Mouse (Mus musculus) B cell, adult 67 days (primary cell): Measurements from ENCODE around the gene Dennd2a. TPM values are rescaled to one million over a fixed set of nuclear protein-coding genes. Genes with fewer than 3 reads are reported as not detected.

ENCODE experiments used
- total RNA-seq, 2 experiments: library from RNA; stranded (reverse); gene quantifications; 4 replicates each; pipeline ENCODE4 v1.2.4; 2023

Dennd2a gene
- total RNA-seq: under 1 TPM; 0.47 to 0.67 TPM

DNA sequence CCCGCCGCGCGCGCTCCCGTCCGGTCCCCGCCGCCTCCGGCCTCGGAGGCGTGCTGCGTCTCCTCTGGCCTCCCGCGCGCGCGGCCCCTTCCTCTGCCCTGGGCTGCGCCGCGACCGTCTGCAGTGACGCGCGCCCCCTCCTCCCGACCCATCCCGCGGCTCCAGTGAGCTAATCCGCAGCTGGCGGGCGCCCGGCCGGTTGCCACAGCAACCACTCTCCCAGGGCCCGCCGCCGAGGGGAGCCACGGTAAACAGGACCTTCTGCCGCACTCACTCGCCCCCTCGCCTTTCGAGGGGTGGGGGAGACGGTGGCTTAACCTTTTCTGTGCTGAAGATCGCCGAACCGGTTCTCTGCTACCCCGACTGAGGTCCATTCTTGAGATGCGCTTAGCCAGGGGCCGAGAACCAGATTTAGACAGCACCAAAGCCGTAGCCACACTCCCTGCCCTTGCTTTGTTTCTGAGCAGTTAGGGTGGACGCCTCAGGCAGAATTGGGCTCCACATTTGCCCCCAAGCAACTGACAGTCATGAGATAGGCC lies at the start of gene Dennd2a:
TSS of gene Dennd2a (minus strand) at position 145 of the 539 bp plus-strand sequence.

DNA sequence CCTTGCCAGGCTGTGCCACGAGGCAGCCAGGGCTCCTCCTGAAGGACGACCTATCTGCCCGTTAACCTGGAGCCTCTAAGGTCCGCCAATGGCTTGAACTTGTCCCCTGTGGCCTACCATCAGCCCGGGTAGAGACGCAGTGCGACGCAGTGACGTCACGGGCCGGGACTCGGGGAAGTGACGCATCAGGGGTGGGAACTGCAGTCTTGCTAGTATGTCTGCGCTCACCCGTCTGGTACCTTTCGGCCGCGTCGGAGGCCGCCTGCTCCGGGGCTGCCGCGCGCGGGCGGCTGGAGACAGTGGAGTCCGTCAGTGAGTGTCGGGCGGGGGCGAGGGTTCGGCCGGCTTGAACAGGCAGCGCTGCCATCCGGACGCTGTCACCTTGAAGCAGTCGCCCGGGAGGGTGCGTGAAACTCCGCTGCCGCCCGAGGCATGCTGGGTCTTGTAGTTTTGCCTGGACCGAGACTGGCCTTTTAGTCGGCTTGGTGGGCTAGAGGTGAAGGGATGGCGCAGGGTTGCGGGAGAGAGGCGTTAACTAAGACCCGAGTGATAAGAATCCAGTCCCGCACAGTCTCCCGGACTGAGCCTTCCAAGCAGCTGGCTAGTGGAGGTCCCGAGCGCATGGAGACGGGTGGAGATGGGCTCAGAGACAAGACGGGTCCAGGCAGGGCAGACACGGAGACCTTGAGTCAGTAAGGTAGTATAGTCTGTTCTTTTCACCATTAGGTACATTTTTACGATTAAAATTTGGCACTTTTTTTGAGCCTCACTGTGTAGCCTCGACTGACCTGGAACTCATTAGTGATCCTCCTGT lies 34.9 kb upstream of the Dennd2a start, which contains the start of gene Ndufb2:
TSS of gene Ndufb2 (plus strand) at position 174 of the 814 bp plus-strand sequence.

DNA sequence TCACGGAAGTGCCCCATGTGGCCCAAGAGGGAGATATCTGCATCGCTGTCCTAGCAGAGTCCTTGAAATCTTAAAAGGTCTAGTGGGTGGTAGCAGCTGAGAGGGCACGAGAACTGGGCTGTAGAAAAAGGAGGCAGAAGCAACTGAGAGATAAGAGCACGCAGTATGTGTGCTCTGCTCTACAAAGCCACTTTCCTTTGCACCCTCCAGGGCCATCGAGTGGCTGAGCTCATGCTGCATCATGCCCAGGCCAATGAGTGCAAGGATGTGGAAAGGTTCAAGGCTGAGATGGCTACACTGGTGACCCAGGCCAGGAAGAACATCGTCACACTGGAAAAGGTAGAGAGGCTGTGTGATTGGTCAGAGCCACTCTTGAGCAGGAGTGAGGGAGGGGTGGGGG lies 27.9 kb upstream of the Dennd2a start, which contains the start of gene Gm42420:
TSS of gene Gm42420 (plus strand) at position 237 of the 400 bp plus-strand sequence.

DNA sequence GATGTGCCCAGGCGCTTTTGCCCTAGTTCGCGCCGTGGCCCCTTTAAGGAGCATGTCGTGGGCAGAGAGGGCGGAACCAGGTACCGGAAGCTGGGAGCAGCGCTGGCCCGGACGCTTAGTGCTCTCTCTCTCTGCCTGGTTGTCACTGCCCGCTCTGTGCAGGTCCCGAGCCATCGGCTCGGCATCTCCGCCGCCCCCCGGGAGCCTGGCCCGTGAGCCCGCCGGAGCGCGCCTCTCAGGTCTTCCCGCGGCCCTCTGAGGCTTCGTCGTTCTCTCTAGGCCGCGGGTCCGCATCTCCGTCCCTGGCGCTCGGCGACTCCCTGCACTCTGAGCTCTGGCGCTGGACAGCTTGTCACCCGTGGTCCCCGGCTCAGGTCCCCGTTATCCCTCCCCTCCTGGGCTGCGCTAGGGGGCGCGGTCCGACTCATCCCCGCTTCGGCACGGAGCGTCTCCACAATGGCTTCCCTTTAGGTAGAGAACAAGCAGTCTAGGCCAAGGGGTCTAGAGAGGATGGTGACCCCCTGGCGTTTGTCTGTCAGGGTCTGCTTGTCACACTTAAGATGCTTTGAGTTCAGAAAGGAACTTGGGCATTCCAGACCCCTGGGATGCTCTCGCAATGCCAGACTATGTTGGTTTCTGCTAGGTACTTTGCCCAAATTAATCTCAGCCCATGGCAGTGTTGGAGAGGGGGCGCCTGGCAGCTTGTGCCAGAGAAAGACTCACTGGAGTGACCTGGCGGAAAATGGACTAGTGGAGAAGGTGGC lies 16.3 kb upstream of the Dennd2a start, which contains the start of gene Adck2:
TSS of gene Adck2 (plus strand) at position 83 of the 764 bp plus-strand sequence.

DNA sequence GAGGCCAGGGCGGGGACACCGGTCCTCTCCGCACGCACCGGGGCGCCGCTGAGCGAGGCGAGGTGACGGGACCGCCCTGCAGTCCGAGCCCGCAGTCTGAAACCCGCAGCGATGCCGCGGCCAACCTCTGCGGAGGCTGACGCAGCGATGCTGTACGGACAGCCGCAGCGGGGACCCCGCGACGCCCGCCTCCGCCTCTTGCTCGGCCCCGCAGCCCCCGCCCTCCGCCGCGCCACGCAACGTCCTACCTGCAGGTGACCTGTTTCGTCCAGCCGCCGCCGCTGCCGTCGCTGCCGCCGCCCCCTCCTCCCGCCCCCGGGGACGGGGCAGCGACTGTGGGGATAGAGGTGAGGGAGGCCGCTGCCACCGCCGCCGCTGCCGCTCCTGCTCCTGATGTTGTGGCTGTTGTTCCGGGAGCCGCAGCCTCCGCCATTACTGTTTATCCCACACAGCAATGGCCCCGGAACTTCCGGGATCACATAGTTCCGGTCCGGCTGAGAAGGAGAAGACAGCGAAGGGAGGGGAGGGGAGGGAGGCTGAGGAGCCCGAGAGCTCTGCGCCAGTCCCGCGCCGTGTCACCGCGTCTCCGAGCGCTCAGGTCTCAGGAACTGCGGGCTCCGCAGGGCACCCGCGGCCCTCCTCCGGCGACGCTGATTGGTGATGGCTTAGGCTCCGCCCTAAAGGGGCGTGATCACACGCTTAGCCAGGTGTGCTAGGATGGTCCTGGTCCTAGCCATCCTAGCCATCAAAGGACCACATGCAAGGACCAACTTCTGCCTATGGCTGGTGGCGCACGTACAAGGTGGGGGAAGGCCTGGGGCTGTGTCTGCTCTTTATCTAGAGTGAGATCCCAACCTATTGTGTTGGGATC lies 137.6 kb downstream of the Dennd2a start, which contains the start of gene Mkrn1:
TSS of gene Mkrn1 (minus strand) at position 612 of the 871 bp plus-strand sequence.

Other genes starting within 250 kb of the Dennd2a start
- gene Slc37a3, start 180.2 kb downstream of the Dennd2a start, total RNA-seq: 10 to 100 TPM; 44.8 to 49.4 TPM
- gene Rab19, start 176.7 kb downstream of the Dennd2a start, total RNA-seq: 10 to 100 TPM in 1 of 2 experiments, 1 to 10 TPM in 1; 9.7 to 10.5 TPM
- 100 to 1,000 TPM in 1 of 2 experiments, 10 to 100 TPM in 1; 90.8 to 104 TPM for gene Mkrn1, start 137.4 kb downstream of the Dennd2a start, total RNA-seq
- 10 to 100 TPM; 38.0 to 40.2 TPM for gene Adck2, start 16.0 kb upstream of the Dennd2a start, total RNA-seq
- 1 to 10 TPM in 1 of 2 experiments, not detected in 1; 1.5 TPM for gene Gm42420, start 27.9 kb upstream of the Dennd2a start, total RNA-seq
- 10 to 100 TPM; 38.9 to 52.1 TPM for gene Ndufb2, start 34.7 kb upstream of the Dennd2a start, total RNA-seq
- 10 to 100 TPM; 34.6 to 39.0 TPM for gene Braf, start 167.6 kb upstream of the Dennd2a start, total RNA-seq